Mouse (Mus musculus): Measurements from ENCODE around the gene Pir.

Gene Pir

DNA sequence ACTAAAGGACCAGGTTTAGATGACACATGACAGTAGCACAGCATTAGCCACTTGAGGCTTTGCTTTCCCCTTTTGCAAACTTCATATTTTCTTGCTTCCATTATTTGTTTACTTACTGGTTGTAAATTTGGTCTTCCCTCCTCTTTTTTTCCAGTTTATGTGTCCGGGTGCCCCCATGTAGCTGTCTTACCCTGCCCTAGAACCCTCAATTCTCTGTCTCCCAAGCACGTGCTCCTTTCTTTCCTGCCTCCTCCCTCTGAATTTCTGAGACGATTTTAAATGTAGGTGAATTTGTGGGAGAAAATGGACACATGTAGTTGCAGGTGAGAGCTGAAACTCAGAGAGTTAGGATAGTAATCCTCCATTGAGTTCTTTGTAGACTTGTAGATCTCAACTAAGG lies 151.3 kb downstream of the Pir start:
- DNase-seq (ENCODE audit: low read depth, low spot score): no peak
